Mouse (Mus musculus): ENCODE results near the gene Map1b. TPM values are rescaled to one million over a fixed set of nuclear protein-coding genes. Genes with fewer than 3 reads are reported as not detected.
A peak's percentile ranks its signal among the peaks of the same experiment; 100 is the strongest.

Map1b gene
- total RNA-seq, 2 experiments from 2014 or later: 12.0 to 12.9 TPM

DNA sequence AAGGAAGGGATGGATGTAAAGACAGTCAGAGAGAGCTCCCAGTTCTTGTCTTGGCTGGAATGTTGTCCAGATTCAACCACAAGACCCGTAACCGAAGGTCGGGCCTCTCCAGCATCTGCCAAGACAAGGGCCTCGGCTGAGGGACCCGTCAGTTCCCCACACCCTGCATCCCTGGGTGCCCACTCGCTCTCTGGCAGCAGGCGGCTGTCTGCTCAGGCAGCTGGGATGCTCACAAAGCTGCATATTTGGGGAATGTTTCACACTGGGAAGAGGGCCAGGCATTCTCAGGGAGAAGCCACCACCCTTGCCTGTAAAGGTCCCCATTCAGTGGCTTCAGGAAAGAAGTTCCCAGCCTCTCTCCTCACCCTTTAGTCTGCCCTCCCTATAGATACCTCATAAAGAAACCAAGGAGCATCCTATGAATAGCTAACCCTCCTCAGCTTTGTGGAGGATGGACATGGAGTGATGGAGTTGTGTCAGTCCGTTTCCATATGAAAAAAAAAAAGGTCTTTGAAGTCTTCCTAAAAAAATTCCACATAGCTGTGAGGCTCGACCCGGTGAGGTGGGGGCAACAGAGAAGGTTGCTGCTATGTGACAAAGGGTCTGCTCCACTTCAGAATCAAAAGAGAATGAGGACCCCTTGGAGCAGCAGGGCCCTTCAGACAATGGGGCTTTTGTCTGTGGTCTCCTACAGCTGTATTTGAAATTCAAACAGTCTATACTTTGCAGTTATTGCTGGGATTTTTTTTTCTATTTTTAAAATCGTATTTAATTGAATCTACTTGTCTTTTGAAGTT lies 68.7 kb downstream of the Map1b start:
- peak; percentile 40 for DNase-seq

- DNase-seq: no peak
These were observed 69.3 kb downstream of the Map1b start for GRCm38 (mm10) chr13:99447002-99447401.

GRCm38 (mm10) chr13:99444880-99445279 lies 71.5 kb downstream of the Map1b start:
- no peak for DNase-seq

- no peak for DNase-seq
These were observed 71.9 kb downstream of the Map1b start for GRCm38 (mm10) chr13:99444431-99444871.

DNA sequence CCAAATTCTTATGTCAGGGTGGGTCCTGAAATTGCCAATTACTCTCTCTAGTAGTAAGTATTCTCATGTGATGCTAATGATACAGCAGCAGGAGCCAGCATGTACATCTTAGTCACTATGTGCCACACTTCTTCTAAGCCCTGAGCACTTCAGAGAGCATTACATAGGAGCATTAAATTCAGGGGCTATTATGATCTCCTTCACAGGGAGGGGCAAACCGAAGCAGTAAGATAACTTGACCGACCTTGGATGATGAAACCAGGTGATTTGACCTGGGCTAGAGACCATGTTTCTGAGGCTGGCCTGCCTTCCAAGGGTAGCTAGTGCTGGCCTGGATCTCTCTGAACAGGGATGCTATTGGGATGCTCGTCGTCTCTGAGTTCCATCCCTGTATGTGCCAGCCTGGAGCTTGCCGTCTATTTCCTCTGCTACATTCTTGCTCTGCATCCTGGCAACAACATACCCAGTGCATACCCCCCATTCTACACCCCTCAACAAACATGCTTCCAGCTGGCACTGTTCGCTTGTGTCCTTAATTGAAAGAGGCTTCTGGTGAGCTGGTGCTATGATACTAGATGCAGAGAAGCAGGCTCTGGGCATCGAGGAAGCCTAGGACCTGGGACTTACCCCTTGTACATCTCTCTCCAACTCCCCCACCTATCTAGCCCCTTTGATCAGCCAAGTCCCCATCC lies 72.7 kb downstream of the Map1b start:
- no peak for DNase-seq

DNA sequence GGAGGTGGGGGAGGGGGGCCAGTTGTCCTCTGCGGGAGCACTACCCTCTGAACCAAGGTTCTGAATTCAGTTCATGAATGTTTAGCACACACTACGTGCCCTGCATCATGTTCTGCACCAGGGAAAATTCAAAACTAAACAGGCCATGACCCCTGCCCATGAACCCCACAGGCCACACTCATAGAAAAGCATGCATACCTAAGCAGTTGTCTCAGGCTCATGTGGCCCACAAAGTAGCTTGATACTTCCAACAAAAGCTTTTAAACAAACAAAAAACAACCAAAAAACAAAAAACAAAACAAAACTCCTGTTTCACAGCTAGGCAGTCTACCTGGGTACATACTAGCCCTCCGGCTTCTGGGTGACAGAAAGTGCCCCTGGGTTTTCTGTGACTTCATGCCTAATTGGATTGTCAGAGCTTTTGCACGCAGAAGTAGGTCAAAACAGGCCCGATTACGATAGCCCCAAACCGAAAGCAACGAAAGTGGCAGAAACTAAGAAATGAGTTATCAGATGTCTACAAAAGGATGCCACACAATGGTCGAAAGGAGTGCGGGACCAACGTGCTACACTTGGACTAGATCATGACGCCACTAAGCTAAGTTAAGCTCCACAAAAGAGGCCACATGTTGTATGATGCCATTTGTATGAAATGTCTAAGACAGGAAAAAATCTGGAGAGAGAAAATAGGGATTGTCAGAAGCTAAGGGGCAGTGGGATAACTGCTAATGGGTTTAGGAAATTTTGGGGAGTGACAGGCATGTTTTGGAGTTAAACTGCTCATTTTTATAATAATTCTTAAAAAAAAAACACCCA lies 73.7 kb downstream of the Map1b start:
- no peak for DNase-seq

- DNase-seq: peak; percentile 39
These were observed 74.5 kb downstream of the Map1b start for GRCm38 (mm10) chr13:99441700-99442433.

- no peak for DNase-seq
These were observed 76.1 kb downstream of the Map1b start for GRCm38 (mm10) chr13:99440228-99440627.

GRCm38 (mm10) chr13:99439357-99439756 lies 77.0 kb downstream of the Map1b start:
- DNase-seq: no peak

GRCm38 (mm10) chr13:99437051-99437450 lies 79.3 kb downstream of the Map1b start:
- no peak for DNase-seq

DNA sequence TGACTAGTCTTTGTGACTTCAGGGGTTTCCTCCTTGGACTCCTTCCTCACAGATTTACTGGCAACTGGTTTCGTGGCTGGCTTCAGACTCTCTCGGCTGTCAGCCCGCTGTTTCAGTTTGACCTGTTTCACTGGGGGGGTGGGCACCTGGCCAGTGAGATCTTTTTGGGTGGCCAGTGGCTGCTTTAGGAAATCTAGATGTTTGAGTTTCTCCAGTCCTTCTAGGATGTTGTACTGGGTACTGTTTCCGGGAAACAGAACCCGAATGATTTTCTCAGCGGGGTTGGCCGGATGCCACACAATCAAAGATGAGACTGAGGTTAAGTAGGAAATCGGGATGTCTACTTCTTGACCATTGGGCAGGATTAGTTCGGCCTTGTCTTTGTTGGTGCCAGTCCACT lies 81.8 kb downstream of the Map1b start:
- DNase-seq: no peak

DNA sequence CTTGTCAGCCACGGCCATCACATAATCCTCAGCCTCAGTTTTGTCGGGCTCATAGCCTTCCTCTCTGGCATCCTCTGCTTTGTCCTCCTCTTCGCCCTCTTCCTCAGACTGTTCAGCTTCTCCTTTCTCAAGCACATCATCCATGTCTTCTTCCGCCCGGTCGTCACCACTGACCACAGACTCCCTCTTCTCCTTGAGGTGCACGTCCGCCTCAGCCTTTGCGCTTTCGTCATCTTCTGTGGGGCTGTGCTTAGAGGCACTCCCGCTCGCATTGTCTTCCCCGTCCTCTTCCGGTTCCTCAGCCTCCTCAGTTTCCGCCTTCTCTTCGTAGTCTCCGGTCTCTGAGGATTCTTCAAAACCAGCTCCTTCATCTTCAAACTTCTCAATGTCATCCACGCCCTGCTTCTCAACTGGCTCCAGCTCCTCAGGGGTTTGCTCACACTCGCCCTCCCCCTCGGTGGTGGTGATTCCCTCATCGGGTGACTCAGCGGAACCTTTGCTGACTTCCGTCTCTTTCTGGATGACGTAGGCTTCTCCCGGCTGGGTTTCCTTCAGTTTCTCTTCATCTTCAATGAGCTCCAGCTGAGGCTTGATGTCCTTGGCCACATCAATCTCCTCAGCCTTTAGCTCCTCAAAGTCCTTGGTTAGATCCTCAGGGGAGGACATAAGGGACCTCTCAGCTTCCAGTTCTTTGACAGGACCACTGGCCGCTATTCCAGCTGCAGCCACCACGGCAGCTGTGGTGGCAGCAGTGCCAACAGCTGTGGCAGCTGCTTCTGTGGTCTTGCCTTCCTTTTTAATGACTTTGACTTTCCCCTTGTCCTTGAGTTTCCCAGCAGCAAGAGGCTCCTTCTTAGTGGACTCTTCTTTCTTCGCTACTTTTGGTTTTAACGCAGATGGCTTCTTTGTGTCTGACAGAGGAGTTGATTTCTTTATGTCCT lies 83.0 kb downstream of the Map1b start:
- DNase-seq: no peak

- no peak for DNase-seq
These were observed 92.8 kb downstream of the Map1b start for GRCm38 (mm10) chr13:99423581-99423980.

DNA sequence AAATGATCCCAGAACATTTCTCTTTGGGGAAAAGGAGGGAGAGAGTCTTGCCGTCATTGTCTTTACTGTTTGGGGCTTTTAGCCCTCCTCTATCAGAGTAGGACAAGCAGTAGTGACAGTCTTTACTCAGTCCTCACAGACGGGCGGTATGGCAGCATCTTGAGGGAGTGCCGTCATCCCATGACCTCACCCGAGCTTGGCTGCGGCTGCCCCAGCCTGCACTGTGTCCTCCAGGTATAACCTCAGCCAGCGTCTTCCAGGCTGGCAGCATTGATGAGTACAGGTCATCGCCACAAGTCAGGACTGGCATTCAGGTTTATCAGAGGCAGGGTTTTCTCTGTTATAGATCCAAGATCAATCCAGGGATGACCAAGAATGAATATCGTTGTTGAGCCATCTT lies 99.7 kb downstream of the Map1b start:
- DNase-seq: no peak

DNA sequence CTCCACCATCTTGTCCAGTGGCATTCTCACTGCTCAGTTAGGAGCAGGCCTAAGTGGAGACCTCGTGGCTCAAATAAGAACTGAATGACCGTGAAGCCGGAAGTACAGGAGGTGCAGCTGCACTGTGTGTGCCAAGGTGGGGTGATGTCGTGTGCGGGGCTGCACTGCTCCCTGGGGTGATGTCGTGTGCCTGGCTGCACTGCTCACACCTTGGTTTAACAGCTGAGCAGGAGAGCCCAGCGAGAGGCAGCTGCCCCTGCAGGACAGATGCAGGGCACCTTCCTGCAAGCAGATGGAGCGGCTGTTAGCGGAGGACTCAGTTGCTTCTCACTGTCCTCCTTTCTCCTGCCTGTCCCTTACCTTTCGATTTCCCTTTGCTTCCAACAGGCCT lies 102.0 kb downstream of the Map1b start:
- DNase-seq: no peak

DNA sequence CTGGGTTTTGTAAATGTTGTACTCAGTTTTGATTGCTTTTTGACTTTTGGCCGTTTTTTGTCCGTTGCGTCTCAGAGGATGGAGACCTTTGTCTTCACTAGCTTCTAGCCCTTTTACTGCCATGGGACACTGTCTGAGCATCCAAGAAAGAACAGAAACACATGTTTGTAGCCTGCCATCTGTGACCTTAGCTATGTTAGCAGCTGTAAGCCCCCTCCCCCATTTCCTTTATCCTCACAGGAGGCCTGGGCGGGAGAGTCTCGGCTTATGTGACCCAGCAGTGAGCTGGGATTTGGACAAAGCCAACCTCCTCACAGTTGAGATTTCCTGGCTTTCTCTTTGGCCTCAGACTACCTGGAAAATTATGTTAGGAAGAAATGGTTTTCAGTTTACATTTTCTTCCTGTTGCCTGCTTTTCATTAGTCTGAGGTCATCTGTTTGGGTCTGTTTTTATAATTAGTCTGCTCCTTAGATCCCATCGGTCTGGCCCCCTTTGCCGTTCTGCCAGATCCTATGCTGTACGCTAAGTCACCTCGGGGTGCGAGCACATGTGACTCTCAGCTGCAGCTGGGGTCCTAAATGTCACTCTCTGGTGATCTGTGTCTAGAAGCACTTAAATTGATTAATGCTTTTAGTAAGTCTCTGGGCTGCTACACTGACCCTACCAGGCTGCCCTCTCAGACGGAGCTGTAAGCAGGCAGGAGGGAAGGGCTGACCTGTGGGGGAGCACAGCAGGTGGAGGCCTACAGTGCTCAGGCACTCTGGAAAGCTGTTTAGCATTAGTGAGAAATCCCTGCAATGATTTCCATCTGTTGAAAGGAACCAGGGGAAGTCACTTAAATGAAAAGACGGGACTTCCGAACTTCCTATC lies 102.6 kb downstream of the Map1b start:
- no peak for DNase-seq

- peak; percentile 56 for DNase-seq
These were observed 103.8 kb downstream of the Map1b start for GRCm38 (mm10) chr13:99412477-99413080.

- DNase-seq: no peak
These were observed 104.6 kb downstream of the Map1b start for GRCm38 (mm10) chr13:99411761-99412160.
